Mouse (Mus musculus) liver, adult 2 months (tissue): ENCODE results near the gene Slc4a1ap.

Source experiments
- CTCF ChIP-seq: fragments of 200-500 bp; IDR thresholded peaks from 2 replicates; pipeline ENCODE4 v1.5.1; 2011; ENCODE audit warnings: low read depth, low read length, control low read depth
- POLR2A ChIP-seq: fragments of 200-500 bp; IDR thresholded peaks from 2 replicates; pipeline ENCODE4 v1.6.1; 2011; ENCODE audit warnings: low read length, control low read depth; ENCODE audit not compliant: insufficient read depth; ENCODE audit errors: extremely low read depth

GRCm38 (mm10) chr5:31581932-31582331 is 55.1 kb downstream of the Slc4a1ap start:
- no peak for TF ChIP-seq CTCF
- TF ChIP-seq POLR2A: no peak
